Mouse (Mus musculus) heart, adult 8-10 months (tissue): ENCODE results near the gene Olfr203. TPM values are rescaled to one million over a fixed set of nuclear protein-coding genes. Genes with fewer than 3 reads are reported as not detected.
"Not testable (repeated sequence)": the region's sequence is repeated elsewhere in the genome, so short reads cannot be mapped to it uniquely, and the experiment has no call there.

Experiments used
- DNase-seq: peaks from one replicate; pipeline ENCODE4 v3.0.0; 2022; ENCODE audit warnings: low spot score
- total RNA-seq, 4 experiments: library from RNA; stranded (reverse); gene quantifications; 2 replicates each; pipeline ENCODE4 v1.2.4; 2022

The Olfr203 gene
- total RNA-seq = not detected

DNA sequence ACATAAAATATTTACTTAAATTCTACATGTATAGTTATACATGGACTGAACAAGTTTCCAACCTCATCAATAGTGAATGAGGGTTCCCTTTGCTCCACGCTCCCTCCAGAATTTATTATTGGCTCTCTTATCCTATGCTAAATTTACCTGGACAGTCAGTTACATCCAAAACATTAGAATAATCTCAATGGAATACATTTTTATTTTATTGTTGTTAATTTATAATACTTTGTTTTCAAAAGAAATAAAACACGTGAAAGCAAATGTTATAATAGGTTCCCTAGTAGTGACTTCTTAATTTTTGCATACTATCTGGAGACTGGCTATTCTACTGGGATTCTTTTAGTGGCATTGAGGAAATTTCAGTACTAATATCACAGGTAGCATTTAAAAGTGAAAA is at the start of gene Olfr203:
Gene Olfr203 (plus strand): TSS at position 301 of the 400 bp plus-strand sequence.
- DNase-seq = no peak

DNA sequence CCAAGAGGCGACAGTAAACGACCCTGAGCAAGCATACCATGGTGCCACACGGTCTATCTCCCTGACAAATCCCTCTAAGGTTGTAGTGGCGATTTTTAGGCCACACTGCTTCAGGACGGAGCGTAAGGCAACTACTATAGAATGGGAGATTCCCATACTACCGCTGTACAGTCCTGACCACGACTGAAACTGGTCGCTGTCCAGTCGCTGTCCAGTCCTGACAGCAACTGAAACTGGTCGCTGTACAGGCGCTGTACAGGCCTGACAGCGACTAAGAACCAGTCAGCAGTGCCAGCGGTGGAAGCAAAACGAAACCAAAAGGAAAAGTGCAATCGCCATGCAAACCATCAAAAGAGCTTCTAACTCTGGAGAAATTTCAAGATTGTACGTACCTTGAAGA is 49.0 kb upstream of the Olfr203 start:
- no peak for DNase-seq

GRCm38 (mm10) chr16:59269097-59269496 is 29.6 kb upstream of the Olfr203 start:
- DNase-seq = not testable (repeated sequence)

GRCm38 (mm10) chr16:59272532-59272931 is 26.1 kb upstream of the Olfr203 start, which contains the start of gene Olfr201:
Gene Olfr201 (minus strand): TSS chr16:59272632.
- DNase-seq = not testable (repeated sequence)

GRCm38 (mm10) chr16:59280542-59280941 is 18.1 kb upstream of the Olfr203 start:
- DNase-seq = no peak

- DNase-seq = no peak
Observed at GRCm38 (mm10) chr16:59283476-59283875, 15.2 kb upstream of the Olfr203 start.

GRCm38 (mm10) chr16:59286693-59287092 is 12.0 kb upstream of the Olfr203 start, which contains the start of gene Olfr202:
Gene Olfr202 (minus strand): TSS chr16:59286793.
- DNase-seq = no peak

- DNase-seq = not testable (repeated sequence)
Observed at GRCm38 (mm10) chr16:59287576-59287975, 11.1 kb upstream of the Olfr203 start.

DNA sequence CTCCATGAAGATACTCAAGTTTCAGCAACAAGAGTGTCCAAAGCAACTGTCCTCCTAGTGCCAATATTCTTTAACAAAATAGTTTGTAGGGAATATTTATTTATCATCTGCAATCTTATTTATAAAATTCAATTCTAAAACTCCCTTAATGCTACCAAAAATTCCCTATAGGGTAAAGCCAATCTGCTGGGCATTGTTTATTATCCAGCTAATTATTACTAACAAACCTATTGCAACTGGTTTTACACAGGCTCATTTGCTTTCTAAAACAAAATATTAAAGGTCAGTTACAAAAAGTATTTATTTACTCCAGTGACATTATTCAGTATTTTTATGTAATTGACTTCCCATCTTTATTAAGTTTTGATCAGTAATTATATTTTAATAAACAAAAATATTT is 19.5 kb downstream of the Olfr203 start, which contains the start of gene Olfr204:
Gene Olfr204 (minus strand): TSS at position 101 of the 400 bp plus-strand sequence.
- no peak for DNase-seq

DNA sequence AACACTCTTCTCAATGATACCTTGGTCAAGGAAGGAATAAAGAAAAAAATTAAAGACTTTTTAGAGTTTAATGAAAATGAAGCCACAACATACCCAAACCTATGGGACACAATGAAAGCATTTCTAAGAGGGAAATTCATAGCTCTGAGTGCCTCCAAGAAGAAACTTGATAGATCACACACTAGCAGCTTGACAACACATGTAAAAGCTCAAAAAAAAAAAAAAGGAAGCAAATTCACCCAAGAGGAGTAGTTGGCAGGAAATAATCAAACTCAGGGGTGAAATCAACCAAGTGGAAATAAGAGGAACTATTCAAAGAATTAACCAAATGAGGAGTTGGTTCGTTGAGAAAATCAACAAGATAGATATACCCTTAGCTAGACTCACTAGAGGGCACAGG is 24.6 kb downstream of the Olfr203 start:
- not testable (repeated sequence) for DNase-seq

DNA sequence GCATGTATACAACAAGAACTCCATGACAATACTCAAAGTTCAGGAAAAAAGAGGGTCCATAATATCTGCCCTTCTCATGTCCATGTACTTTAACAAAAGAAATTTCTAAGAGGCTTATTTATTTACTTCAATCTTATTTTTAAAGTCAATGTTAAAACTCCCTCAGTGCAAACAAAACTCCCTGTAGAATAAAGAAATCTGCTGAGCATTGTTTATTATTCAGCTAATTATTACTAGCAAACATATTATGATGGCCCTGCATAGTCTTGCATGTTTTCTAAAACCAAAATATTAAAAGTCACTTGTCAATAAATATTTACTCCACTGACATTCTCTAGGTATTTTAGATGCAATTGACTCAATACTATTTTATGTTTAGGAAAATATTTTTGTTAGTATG is 32.4 kb downstream of the Olfr203 start, which contains the start of gene Olfr205:
Gene Olfr205 (minus strand): TSS at position 101 of the 400 bp plus-strand sequence.
- no peak for DNase-seq

DNA sequence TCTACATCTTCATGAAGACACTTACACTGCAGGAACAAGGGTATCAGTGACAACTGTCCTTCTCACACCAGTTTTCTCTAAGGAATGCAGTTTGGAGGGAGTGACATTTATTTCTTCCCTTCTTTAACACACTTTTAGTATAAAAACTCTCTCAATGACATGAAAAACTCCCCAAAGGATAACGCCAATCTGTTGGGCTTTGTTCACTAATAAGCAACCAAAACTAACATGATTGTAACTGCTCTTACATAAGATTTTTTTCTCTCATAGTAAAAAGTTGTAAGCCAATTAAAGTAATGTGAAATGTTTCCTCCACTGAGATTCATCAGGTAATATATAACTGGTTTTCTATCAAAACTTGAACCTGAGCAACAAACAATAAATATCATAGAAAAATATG is 50.5 kb downstream of the Olfr203 start, which contains the start of gene Olfr206:
Gene Olfr206 (minus strand): TSS at position 101 of the 400 bp plus-strand sequence.
- no peak for DNase-seq

Other genes with a start within 250 kb of the Olfr203 start
- gene Olfr190, start 220.9 kb upstream of the Olfr203 start, total RNA-seq = not detected
- not detected for gene Olfr191, start 209.1 kb upstream of the Olfr203 start, total RNA-seq
- gene Olfr193, start 187.0 kb upstream of the Olfr203 start, total RNA-seq = not detected
- not detected for gene Olfr194, start 177.8 kb upstream of the Olfr203 start, total RNA-seq
- not detected for gene Olfr195, start 151.8 kb upstream of the Olfr203 start, total RNA-seq
- not detected for gene Olfr196, start 128.4 kb upstream of the Olfr203 start, total RNA-seq
- gene Olfr198, start 95.3 kb upstream of the Olfr203 start, total RNA-seq = not detected
- gene Olfr199, start 79.1 kb upstream of the Olfr203 start, total RNA-seq = not detected
- gene Olfr201, start 26.2 kb upstream of the Olfr203 start, total RNA-seq = not detected
- not detected for gene Olfr202, start 12.1 kb upstream of the Olfr203 start, total RNA-seq
- not detected for gene Olfr204, start 19.4 kb downstream of the Olfr203 start, total RNA-seq
- not detected for gene Olfr205, start 32.3 kb downstream of the Olfr203 start, total RNA-seq
- gene Olfr206, start 50.4 kb downstream of the Olfr203 start, total RNA-seq = not detected
- not detected for gene Olfr209, start 65.1 kb downstream of the Olfr203 start, total RNA-seq
- gene Gabrr3, start 108.5 kb downstream of the Olfr203 start, total RNA-seq = under 1 TPM in 2 of 4 experiments, not detected in 2; 0.12 to 0.13 TPM
- gene Riox2, start 172.9 kb downstream of the Olfr203 start, total RNA-seq = 10 to 100 TPM; 14.8 to 19.4 (median 17.3) TPM